Mouse (Mus musculus) thymus, adult 2 months (tissue): ENCODE results near the gene Ciart.

Experiments used
- CTCF ChIP-seq: fragments of 200-500 bp; IDR thresholded peaks from 2 replicates; pipeline ENCODE4 v1.5.1; 2012; ENCODE audit warnings: mild to moderate bottlenecking, control low read depth, low read length, moderate library complexity, borderline replicate concordance; ENCODE audit not compliant: control insufficient read depth, poor library complexity, insufficient read depth; ENCODE audit errors: extremely low read depth
- POLR2A ChIP-seq: fragments of 200-500 bp; IDR thresholded peaks from 2 replicates; pipeline ENCODE4 v1.6.1; 2012; ENCODE audit warnings: mild to moderate bottlenecking, low read length, control low read depth, moderate library complexity; ENCODE audit not compliant: control insufficient read depth, poor library complexity, insufficient read depth; ENCODE audit errors: extremely low read depth

DNA sequence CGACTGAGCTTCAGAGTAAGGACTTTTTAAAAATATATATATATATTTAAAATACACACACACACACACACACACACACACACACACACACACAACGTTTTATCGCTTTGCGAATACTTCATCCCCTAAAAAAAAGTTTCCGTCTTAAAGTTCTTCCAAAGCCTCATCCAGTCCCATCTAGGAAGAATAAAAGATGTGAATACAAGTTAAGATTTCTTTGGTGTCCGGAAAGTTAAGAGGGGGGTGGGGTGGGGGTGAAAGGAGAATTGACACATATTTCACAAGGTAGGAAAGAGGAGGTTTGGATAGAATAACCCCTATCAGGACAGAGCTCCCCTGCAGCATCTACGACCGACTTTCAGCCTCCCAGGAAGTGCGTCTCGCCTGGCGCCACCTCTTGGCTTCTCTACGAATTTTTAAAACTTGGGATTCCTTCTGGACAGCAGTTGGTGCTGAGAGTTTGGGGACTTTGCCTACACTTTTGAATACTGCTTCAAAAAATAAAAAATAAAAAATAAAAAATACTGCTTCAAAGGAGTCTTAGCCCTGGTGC is 24.0 kb upstream of the Ciart start:
- no peak for TF ChIP-seq CTCF
- no peak for TF ChIP-seq POLR2A
